Mouse (Mus musculus): ENCODE measurements around the gene Sytl2. TPM values are rescaled to one million over a fixed set of nuclear protein-coding genes. Genes with fewer than 3 reads are reported as not detected.

The Sytl2 gene
- polyA plus RNA-seq (2015; fragmentation: Nextera tagmentation; extraction: Ambion mirVana): 19.5 and 21.8 TPM in 2 replicates

GRCm38 (mm10) chr7:90301942-90302646 lies at the start of gene Sytl2:
Gene Sytl2, plus strand, starts transcription at chr7:90302252.
- under 1% methylated on average over 43 of the region's 43 CpGs for WGBS
- Histone ChIP-seq H3K9me3 (replicated peaks) (no peaks in the 10 kb centered on the region), H3K4me3 (replicated peaks) (peak within 1 kb of the TSS; percentile 64), H3K27me3 (peaks cover 4% of the 10 kb centered on the region; the same call in 1 of the 2 replicates), H3K36me3 (no peaks in the 10 kb centered on the region), H3K9ac (peak within 1 kb of the TSS; percentile 44), H3K4me1 (peaks cover 9% of the 10 kb centered on the region), H3K27ac (replicated peaks) (no peak within 1 kb of the TSS), H3K4me2 (replicated peaks) (peak within 1 kb of the TSS; percentile 96)
- peak; percentile 75; the same call in 1 of the 2 replicates for ATAC-seq (ENCODE audit: insufficient number of reproducible peaks, low FRiP score, low TSS enrichment, low read depth)

DNA sequence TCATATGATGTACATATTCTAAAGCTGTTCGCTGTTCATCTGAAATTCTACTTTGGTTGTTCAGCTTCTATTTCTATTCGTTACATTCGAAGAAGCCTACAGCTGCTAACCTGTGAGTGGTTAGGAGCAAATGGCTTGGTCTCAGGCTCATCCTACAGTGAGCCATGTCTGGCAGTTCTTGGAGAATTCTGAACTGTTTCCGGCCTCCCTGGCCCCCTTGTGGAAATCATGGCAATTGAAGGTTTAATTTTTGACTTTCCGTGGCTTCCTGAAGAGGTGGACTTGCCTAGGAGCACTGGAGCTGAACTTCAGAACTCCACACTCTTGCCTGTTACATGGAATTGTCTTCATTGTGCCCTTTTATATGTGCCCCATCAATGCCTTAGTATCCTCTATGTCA lies 49.1 kb upstream of the Sytl2 start:
- no peak for ATAC-seq (ENCODE audit: insufficient number of reproducible peaks, low FRiP score, low TSS enrichment, low read depth)
- H3K9ac ChIP-seq: no peak overlapping the region
- no peaks in the 10 kb centered on the region for H3K4me1 ChIP-seq
- no peaks in the 10 kb centered on the region for H3K9me3 ChIP-seq (replicated peaks)
- no peak overlapping the region for H3K4me3 ChIP-seq (replicated peaks)
- H3K27me3 ChIP-seq: no peaks in the 10 kb centered on the region
- H3K36me3 ChIP-seq: no peaks in the 10 kb centered on the region
- 63% methylated on average over 5 of the region's 5 CpGs for WGBS
- H3K4me2 ChIP-seq (replicated peaks): no peak overlapping the region
- H3K27ac ChIP-seq (replicated peaks): no peak overlapping the region

DNA sequence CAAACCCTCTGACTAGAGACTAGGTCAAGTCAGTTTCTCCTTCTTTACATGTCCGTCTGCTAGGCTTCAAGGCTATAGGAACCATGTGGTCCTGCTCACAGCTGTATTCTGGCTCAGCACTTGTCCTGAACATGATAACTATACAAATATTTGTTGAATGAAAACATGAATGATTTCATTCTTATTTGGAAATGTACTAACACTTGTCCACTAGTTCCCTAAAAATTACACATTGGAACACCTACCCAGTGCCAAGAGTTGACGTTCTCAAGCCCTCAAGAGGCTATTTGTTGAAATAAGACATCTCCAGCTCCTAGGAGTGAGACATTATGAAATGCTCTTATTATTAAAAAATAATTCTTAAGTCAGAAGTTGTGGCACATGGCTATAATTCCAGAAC lies 43.4 kb upstream of the Sytl2 start:
- no peak overlapping the region for H3K4me3 ChIP-seq (replicated peaks)
- H3K36me3 ChIP-seq: no peaks in the 10 kb centered on the region
- ATAC-seq (ENCODE audit: insufficient number of reproducible peaks, low FRiP score, low TSS enrichment, low read depth): no peak
- no peaks in the 10 kb centered on the region for H3K27me3 ChIP-seq
- H3K4me1 ChIP-seq: no peaks in the 10 kb centered on the region
- H3K9ac ChIP-seq: no peak overlapping the region
- no peak overlapping the region for H3K27ac ChIP-seq (replicated peaks)
- no peak overlapping the region for H3K4me2 ChIP-seq (replicated peaks)
- no peaks in the 10 kb centered on the region for H3K9me3 ChIP-seq (replicated peaks)
- 73% methylated on average over 2 of the region's 2 CpGs for WGBS

DNA sequence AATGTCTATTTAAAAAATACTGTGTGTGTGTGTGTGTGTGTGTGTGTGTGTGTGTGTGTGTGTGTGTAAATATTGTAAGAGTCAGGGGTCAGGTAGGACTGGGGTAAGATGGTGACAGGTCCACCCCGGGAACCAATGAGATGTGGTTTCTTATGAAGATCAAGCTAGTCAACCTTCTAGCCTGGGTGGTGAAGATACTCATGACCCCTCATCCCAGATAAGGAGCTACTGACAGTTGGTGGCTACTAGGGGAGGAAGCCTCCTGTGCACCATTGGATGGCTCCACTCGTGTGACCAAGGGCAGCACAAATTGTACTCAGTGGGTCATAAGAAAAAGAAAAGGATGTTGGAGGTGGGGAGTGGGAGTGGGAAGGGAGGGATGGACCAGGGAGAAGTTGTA lies 42.2 kb upstream of the Sytl2 start:
- H3K9me3 ChIP-seq (replicated peaks): no peaks in the 10 kb centered on the region
- no peak for ATAC-seq (ENCODE audit: insufficient number of reproducible peaks, low FRiP score, low TSS enrichment, low read depth)

GRCm38 (mm10) chr7:90261902-90262599 lies 40.0 kb upstream of the Sytl2 start:
- Histone ChIP-seq H3K4me1 (peaks cover 6% of the 10 kb centered on the region), H3K4me3 (replicated peaks) (no peak overlapping the region), H3K9me3 (replicated peaks) (no peaks in the 10 kb centered on the region), H3K27me3 (no peaks in the 10 kb centered on the region), H3K9ac (no peak overlapping the region), H3K27ac (replicated peaks) (no peak overlapping the region), H3K36me3 (no peaks in the 10 kb centered on the region), H3K4me2 (replicated peaks) (no peak overlapping the region)
- no peak for ATAC-seq (ENCODE audit: insufficient number of reproducible peaks, low FRiP score, low TSS enrichment, low read depth)
- WGBS: 38% methylated on average over 7 of the region's 7 CpGs

More for the DNA sequence above, 42.2 kb upstream of the Sytl2 start:
- Histone ChIP-seq H3K27ac (replicated peaks) (no peak overlapping the region), H3K9ac (no peak overlapping the region), H3K4me3 (replicated peaks) (no peak overlapping the region), H3K27me3 (no peaks in the 10 kb centered on the region), H3K36me3 (no peaks in the 10 kb centered on the region), H3K4me1 (no peaks in the 10 kb centered on the region), H3K4me2 (replicated peaks) (no peak overlapping the region)
- WGBS: 82% methylated on average over 2 of the region's 2 CpGs

DNA sequence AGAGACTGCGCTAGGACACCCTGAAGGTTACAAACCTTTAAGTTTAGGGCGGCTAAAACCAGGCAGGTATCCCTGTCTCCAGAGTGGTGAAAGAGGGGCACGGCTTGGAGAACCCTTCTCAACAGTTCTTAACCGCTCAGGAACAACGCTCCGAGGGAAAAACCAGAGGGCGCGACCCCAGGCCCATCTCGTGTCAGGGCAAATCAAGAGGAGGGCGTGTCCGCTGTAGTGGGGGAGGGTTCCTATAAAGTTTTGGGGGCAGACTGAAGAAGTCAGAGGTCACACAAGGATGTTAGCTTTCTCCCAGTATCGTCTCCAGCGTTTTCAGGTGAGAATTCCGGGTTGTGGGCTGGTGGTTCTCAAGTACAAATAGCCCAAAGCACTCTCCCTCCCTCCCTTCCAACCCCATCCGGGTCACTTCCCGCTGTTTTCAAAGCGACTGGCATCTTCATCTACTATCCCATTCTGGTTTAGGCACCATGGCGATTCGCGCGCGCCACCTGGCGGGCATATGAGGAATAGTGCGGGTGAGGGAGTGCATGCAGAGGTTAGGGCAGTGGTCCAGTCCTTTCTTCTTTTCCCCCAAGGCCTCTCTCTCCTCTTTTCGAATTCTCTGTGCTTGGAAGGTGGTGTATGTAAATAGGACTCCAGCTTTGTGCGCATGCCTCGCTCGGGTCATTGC lies 36.6 kb upstream of the Sytl2 start, which contains the start of gene Ccdc83:
TSS of gene Ccdc83 (minus strand) at position 489 of the 682 bp plus-strand sequence.
- H3K9ac ChIP-seq: no peak within 1 kb of the TSS
- no peaks in the 10 kb centered on the region for H3K9me3 ChIP-seq (replicated peaks)
- H3K36me3 ChIP-seq: no peaks in the 10 kb centered on the region
- peak within 1 kb of the TSS; percentile 35 for H3K4me3 ChIP-seq (replicated peaks)
- 5% methylated on average over 28 of the region's 28 CpGs for WGBS
- peaks cover 6% of the 10 kb centered on the region for H3K4me1 ChIP-seq
- H3K27ac ChIP-seq (replicated peaks): no peak within 1 kb of the TSS
- no peaks in the 10 kb centered on the region for H3K27me3 ChIP-seq
- peak; percentile 70; the same call in 1 of the 2 replicates for ATAC-seq (ENCODE audit: insufficient number of reproducible peaks, low FRiP score, low TSS enrichment, low read depth)
- H3K4me2 ChIP-seq (replicated peaks): peak within 1 kb of the TSS; percentile 63

- no peak overlapping the region for H3K27ac ChIP-seq (replicated peaks)
- no peaks in the 10 kb centered on the region for H3K36me3 ChIP-seq
- no peak overlapping the region for H3K9ac ChIP-seq
- 84% methylated on average over 3 of the region's 3 CpGs for WGBS
- H3K27me3 ChIP-seq: no peaks in the 10 kb centered on the region
- peaks cover 4% of the 10 kb centered on the region for H3K4me1 ChIP-seq
- H3K4me2 ChIP-seq (replicated peaks): no peak overlapping the region
- H3K9me3 ChIP-seq (replicated peaks): no peaks in the 10 kb centered on the region
- ATAC-seq (ENCODE audit: insufficient number of reproducible peaks, low FRiP score, low TSS enrichment, low read depth): no peak
- H3K4me3 ChIP-seq (replicated peaks): no peak overlapping the region
These were observed 31.9 kb upstream of the Sytl2 start for GRCm38 (mm10) chr7:90270141-90270540.

DNA sequence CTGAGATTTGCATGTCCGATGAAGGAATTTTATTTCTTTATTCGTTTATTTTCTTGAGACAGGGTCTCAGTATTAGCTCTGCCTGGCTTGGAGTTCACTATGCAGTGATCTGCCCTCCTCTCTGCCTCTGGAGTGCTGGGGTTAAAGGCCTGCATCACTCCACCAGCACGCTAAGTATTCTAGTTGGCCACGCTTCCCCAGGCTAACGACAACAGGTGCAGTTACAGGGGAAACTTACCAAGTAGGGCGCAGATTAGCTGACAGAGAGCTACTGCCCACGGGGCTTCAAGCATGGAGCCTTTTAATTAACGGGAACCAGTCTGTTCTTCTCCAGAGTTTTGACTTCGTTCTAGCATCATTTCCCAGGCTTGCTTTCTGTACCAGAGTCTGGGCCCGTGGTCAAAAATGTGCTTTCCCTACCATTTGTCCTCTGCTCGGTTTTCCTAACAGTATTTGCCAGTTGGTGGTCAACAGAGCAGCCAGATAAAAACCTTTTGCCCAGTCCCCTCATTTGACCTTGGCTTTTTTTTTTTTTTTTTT lies 27.4 kb upstream of the Sytl2 start:
- Histone ChIP-seq H3K4me3 (replicated peaks) (no peak overlapping the region), H3K4me1 (no peaks in the 10 kb centered on the region), H3K27ac (replicated peaks) (no peak overlapping the region), H3K36me3 (no peaks in the 10 kb centered on the region), H3K4me2 (replicated peaks) (no peak overlapping the region), H3K9ac (no peak overlapping the region), H3K9me3 (replicated peaks) (no peaks in the 10 kb centered on the region), H3K27me3 (no peaks in the 10 kb centered on the region)
- WGBS: 48% methylated on average over 11 of the region's 11 CpGs
- ATAC-seq (ENCODE audit: insufficient number of reproducible peaks, low FRiP score, low TSS enrichment, low read depth): no peak; the same call in 1 of the 2 replicates

- no peaks in the 10 kb centered on the region for H3K36me3 ChIP-seq
- H3K4me2 ChIP-seq (replicated peaks): no peak overlapping the region
- 66% methylated on average over 3 of the region's 3 CpGs for WGBS
- H3K9me3 ChIP-seq (replicated peaks): no peaks in the 10 kb centered on the region
- no peak overlapping the region for H3K4me3 ChIP-seq (replicated peaks)
- H3K4me1 ChIP-seq: no peaks in the 10 kb centered on the region
- no peak for ATAC-seq (ENCODE audit: insufficient number of reproducible peaks, low FRiP score, low TSS enrichment, low read depth)
- H3K27ac ChIP-seq (replicated peaks): no peak overlapping the region
- H3K9ac ChIP-seq: no peak overlapping the region
- no peaks in the 10 kb centered on the region for H3K27me3 ChIP-seq
These were observed 24.8 kb upstream of the Sytl2 start for GRCm38 (mm10) chr7:90277246-90277645.

DNA sequence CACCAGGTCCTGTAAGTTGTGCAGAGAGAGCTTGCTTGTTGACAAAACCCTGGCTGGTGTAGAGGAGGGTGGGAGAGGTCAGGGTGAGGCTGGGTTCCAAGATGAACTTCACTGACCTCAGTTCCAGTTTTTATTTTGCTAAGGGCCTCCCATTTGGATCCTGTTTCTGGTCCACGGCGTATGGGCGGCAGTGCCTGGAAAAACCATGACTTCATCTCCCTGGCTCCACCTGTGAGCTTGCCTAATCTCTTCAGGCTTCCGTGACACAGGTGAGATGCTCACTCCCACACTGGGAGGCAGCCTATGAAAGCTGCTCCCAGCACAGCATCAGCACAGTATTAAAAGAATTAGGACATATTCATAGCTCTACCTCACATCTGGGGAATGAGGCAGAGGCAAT lies 24.3 kb upstream of the Sytl2 start:
- Histone ChIP-seq H3K9ac (no peak overlapping the region), H3K27ac (replicated peaks) (no peak overlapping the region), H3K4me1 (no peaks in the 10 kb centered on the region), H3K9me3 (replicated peaks) (no peaks in the 10 kb centered on the region), H3K27me3 (no peaks in the 10 kb centered on the region), H3K36me3 (no peaks in the 10 kb centered on the region), H3K4me2 (replicated peaks) (no peak overlapping the region), H3K4me3 (replicated peaks) (no peak overlapping the region)
- ATAC-seq (ENCODE audit: insufficient number of reproducible peaks, low FRiP score, low TSS enrichment, low read depth): no peak
- WGBS: 75% methylated on average over 4 of the region's 4 CpGs

- no peaks in the 10 kb centered on the region for H3K36me3 ChIP-seq
- no peak overlapping the region for H3K4me3 ChIP-seq (replicated peaks)
- ATAC-seq (ENCODE audit: insufficient number of reproducible peaks, low FRiP score, low TSS enrichment, low read depth): no peak
- no peaks in the 10 kb centered on the region for H3K9me3 ChIP-seq (replicated peaks)
- H3K27me3 ChIP-seq: no peaks in the 10 kb centered on the region
- no peak overlapping the region for H3K27ac ChIP-seq (replicated peaks)
- no peak overlapping the region for H3K9ac ChIP-seq
- no peak overlapping the region for H3K4me2 ChIP-seq (replicated peaks)
- H3K4me1 ChIP-seq: 0 out of 2 replicates have a peak, but pooled peaks cover 2% of the 10 kb centered on the region
- 88% methylated on average over 4 of the region's 4 CpGs for WGBS
These were observed 22.9 kb upstream of the Sytl2 start for GRCm38 (mm10) chr7:90279136-90279535.

Data from embryonic facial prominence, embryonic 15.5 days (tissue).